Mouse (Mus musculus) MEL-GATA-1-ER (cell line): ENCODE data around the gene Exosc3.
"Not testable (repeated sequence)": the region's sequence is repeated elsewhere in the genome, so short reads cannot be mapped to it uniquely, and the experiment has no call there.

Source experiments
- DNase-seq: peaks from one replicate; pipeline ENCODE4 v3.0.0-alpha.2; 2012; ENCODE audit warnings: low read depth; ENCODE audit errors: extremely low read depth

Gene Exosc3

GRCm38 (mm10) chr4:45342286-45343155, at the start of gene Exosc3:
TSS of gene Exosc3 (minus strand) at chr4:45342732.
- DNase-seq: peak; percentile 28

- no peak for DNase-seq
Measured at GRCm38 (mm10) chr4:45392099-45392498, 49.6 kb upstream of the Exosc3 start.

- DNase-seq: not testable (repeated sequence)
Measured at GRCm38 (mm10) chr4:45387296-45387695, 44.8 kb upstream of the Exosc3 start.

- not testable (repeated sequence) for DNase-seq
Measured at GRCm38 (mm10) chr4:45382133-45382532, 39.6 kb upstream of the Exosc3 start.

- DNase-seq: not testable (repeated sequence)
Measured at GRCm38 (mm10) chr4:45380903-45381580, 38.5 kb upstream of the Exosc3 start.

GRCm38 (mm10) chr4:45376573-45376972, 34.0 kb upstream of the Exosc3 start:
- DNase-seq: no peak

GRCm38 (mm10) chr4:45374879-45375278, 32.3 kb upstream of the Exosc3 start:
- DNase-seq: no peak

GRCm38 (mm10) chr4:45371261-45371660, 28.7 kb upstream of the Exosc3 start:
- DNase-seq: no peak

GRCm38 (mm10) chr4:45356653-45357052, 14.1 kb upstream of the Exosc3 start:
- DNase-seq: no peak

GRCm38 (mm10) chr4:45341669-45342249, 773 bp downstream of the Exosc3 start, which contains the start of gene Dcaf10:
TSS of gene Dcaf10 (plus strand) at chr4:45342101.
- peak; percentile 74 for DNase-seq

- DNase-seq: no peak
Measured at GRCm38 (mm10) chr4:45341226-45341625, 1.3 kb downstream of the Exosc3 start.

GRCm38 (mm10) chr4:45332466-45332865, 10.1 kb downstream of the Exosc3 start:
- peak; percentile 64 for DNase-seq

GRCm38 (mm10) chr4:45331139-45331538, 11.4 kb downstream of the Exosc3 start:
- DNase-seq: no peak

GRCm38 (mm10) chr4:45320159-45320816, 22.2 kb downstream of the Exosc3 start:
- DNase-seq: peak; percentile 60

- DNase-seq: no peak
Measured at GRCm38 (mm10) chr4:45311056-45311455, 31.5 kb downstream of the Exosc3 start.

- DNase-seq: no peak
Measured at GRCm38 (mm10) chr4:45308606-45309005, 33.9 kb downstream of the Exosc3 start.

GRCm38 (mm10) chr4:45308046-45308445, 34.5 kb downstream of the Exosc3 start:
- no peak for DNase-seq

- no peak for DNase-seq
Measured at GRCm38 (mm10) chr4:45305536-45305935, 37.0 kb downstream of the Exosc3 start.

- peak; percentile 67 for DNase-seq
Measured at GRCm38 (mm10) chr4:45296662-45297564, 45.6 kb downstream of the Exosc3 start, which contains the start of gene Trmt10b. TSS of gene Trmt10b (plus strand) at chr4:45297127.

- no peak for DNase-seq
Measured at GRCm38 (mm10) chr4:45287906-45288305, 54.6 kb downstream of the Exosc3 start.
